Mouse (Mus musculus) kidney, adult 10 weeks (tissue): ENCODE results near the gene Lrrc45. TPM values are rescaled to one million over a fixed set of nuclear protein-coding genes. Genes with fewer than 3 reads are reported as not detected.

Source experiments
- polyA plus RNA-seq: library from polyadenylated mRNA; stranded (reverse); fragments of 350-450 nt; fragmentation: Illumina TruSeq; extraction: RNeasy Lipid Tissue Mini Kit (QIAGEN cat#74804); gene quantifications from one replicate; pipeline ENCODE4 v1.2.3, GENCODE M21; 2014; ENCODE audit warnings: low read depth, low replicate concordance

The Lrrc45 gene
- polyA plus RNA-seq = 0.24 TPM

DNA sequence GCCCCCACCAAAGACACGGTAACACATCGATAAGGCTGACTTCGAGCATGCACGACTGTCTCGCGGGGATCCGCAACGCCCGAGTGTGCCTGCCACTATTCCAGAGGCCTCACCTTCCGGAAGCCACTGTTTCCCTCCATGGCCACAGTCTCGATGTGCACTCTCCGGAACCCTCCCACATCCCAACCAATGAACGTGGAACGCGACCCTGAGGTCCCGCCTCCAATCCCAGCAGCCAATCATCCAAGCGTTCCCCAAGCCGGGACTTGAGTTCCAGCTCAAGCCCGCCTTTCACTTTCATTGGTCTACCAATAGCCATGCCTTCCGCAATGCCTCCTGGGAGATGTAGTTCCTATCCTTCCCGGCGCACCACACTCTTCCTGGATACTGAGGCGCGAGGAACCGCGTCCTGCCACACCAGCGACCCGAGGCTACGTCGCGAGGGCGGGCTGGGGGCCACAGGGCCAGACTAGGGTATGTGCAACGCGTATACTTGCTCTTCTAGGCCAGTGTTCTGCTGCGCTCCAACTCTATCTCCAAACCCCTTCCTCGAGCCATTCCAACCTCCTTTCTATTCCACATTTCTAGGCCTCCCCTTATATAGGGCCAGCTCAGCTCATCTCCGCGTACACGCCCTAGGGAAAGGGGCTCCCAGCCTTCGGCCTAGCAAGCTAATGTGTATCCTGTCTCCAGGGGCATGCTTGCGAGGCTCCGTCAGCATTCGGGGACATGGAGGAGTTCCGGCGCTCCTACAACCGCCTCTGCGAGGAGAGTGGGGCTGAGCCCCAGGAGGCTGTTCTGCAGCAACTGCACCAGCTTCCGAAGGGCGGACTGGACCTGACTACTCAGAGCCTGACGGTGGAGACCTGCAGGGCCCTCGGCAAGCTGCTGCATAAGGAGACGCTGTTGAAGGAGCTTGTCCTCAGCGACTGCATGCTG, at the start of gene Lrrc45, which contains the start of gene Cenpx:
Gene Lrrc45 (plus strand): TSS at position 346 of the 939 bp plus-strand sequence.
Gene Cenpx (minus strand): TSS at position 159 of the 939 bp plus-strand sequence.

DNA sequence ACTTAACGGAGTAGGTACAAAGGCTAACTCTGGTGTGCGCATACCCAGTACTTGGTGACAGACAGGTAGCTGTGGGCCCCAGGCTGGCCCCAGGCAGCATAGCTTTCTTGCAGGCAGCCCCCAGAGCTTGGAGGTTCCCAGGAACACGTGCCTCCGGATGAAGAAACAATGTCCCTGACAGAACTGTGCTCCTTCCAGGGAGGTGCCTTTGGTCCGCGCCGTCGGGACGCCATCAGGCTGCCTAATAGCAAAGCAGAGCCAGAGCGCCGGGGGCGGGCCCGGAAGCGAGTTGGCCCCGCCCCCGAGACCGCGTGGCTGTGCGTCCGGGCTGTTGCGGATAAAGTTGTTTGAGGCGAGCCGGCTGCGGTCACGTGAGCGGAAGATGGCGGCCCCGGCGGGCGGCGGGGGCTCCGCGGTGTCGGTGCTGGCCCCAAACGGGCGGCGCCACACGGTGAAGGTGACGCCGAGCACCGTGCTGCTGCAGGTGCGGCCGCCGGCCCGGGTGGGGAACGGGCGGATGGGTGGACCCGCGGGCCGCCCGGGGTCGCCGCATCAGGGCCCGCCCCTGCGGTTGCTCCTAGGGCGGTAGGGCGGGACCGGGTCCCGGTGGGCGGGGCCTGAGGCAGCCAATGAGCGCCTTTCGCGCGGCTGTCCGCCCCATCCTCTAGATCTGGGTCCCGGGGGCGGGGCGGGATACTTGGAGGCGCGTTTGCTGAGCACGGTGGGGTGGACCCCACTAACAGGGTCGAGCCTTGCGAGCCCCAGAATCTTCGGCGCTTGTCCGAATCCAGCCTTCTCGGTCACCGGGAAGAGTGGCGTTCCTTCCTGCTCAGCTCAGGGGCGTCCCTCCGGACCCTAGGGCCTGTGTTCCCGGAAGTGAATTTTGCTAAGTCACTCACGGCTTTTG, 40.8 kb upstream of the Lrrc45 start, which contains the start of gene Aspscr1:
Gene Aspscr1 (plus strand): TSS at position 287 of the 907 bp plus-strand sequence.

DNA sequence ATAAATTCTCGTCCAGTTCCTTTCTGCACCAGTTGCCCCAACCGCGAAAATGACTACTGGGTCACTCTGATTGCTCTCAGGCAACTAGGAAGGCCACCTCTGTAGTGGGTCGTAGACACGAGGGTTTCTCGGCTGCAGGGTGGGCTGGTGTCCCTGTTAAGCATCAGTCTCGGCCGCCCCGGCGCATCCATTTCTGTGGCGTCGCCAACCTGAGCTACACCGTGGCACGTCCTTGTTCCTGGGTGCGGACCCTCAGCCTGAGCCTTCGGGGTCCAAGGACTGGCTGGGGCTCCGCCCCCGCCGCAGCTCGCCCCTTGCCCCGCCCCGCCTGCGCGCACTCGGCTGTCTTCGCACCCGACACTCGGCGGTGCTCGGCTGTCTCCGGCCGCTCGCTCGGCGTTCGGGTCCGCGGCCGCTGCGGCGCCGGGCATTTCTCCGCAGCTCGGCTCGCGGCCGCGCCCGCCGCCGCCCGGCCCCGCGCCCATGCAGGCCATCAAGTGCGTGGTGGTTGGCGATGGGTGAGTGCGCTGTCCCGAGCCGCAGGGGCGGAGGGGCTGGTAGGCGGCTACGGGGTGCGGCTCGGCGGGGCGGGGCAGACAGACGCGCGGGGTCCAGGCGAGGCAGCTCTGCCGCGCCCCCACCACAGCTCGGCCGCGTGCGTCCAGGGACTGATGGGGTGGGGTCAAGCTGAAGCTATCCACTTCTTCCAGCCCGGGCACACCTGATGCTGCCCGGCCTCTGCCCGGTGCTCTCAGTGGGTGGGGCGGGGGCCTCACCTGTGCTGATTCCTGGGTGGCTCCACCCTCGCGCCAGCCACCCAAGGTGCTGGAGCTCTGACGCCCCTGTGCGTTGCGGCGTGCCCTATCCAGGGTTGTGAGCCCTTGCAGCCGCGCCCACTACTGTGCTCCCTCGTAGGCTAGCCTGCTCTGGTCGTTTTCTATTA, 7.7 kb downstream of the Lrrc45 start, which contains the start of gene Rac3:
Gene Rac3 (plus strand): TSS at position 347 of the 943 bp plus-strand sequence.

DNA sequence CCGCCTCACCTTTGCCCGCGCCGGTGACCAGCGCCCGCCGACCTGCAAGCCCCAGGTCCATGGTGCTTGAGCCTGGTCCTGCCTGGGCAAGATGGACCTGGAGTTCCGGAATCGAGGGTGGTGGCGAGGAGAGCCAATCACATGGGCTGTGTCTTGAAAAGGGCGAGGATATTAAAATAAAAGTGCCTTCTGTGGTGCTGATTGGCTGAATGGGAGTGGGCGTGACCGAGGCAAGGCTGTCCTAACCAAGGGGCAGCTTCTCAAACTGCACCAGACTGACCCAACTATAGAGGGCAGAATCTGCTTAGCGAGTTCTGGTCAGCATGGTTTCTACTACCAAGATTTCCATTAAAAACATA, 13.4 kb downstream of the Lrrc45 start, which contains the start of gene Dcxr:
Gene Dcxr (minus strand): TSS at position 113 of the 359 bp plus-strand sequence.

DNA sequence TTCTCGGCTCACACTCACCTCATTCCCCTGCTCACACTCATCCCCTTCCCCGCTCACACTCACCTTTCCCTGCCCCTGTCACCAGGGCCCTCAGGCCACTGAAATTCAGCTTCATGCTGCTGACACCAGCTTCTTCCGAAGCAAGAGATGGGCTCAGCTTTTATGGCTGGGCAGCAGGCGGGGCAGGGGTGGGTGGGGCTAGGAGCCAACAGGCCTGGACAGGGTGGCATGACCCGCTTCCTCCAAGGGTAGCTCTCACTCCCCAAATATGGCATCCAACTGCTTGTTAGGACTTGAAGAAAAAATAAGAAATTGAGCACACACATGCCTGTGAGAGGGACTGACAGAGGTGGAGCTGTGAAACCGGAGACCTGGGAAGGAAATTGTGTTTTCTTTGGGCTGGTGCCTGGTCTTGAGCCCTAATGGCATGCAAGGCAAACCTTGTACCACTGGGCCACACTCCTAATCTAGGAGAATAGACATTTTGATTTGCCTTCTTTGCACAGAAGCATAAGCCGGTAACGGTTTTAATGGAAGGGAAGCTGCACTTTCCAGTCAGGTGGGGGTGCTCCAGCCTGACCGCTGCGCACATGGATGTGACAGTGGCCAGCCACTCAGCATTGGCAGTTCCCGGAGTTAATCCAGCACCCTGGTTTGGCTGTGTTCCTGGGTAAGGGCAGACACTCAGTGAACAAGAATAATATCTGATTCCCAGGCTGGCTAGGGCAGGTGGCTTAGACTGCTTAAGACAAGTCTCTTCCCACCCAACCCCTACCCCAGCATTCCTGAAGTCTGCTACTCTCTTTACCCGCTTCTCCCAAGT, 18.3 kb downstream of the Lrrc45 start, which contains the start of gene Cbr2:
Gene Cbr2 (minus strand): TSS at position 257 of the 823 bp plus-strand sequence.

DNA sequence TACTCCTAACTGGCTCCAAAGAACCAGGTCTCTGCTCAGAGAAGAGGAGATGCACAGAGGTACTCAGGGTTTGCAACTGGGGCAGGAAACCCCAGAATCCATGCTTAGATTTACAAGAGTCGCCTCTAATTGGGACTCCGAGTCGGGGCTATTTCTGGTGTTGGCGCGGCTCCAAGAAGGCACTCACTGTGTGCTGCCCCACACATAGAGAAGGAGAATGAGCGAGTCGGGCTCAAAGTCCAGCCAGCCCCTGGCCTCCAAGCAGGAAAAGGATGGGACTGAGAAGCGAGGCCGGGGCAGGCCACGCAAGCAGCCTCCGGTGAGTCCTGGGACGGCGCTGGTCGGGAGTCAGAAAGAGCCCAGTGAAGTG, 48.9 kb downstream of the Lrrc45 start, which contains the start of gene Hmga1b:
Gene Hmga1b (plus strand): TSS at position 123 of the 370 bp plus-strand sequence.

Other genes starting within 250 kb of the Lrrc45 start
- gene Arl16, start 246.3 kb upstream of the Lrrc45 start, polyA plus RNA-seq = 9.9 TPM
- 6.1 TPM for gene Mrpl12, start 229.3 kb upstream of the Lrrc45 start, polyA plus RNA-seq
- gene Slc25a10, start 222.1 kb upstream of the Lrrc45 start, polyA plus RNA-seq = 2.5 TPM
- 2.3 TPM for gene Gcgr, start 183.2 kb upstream of the Lrrc45 start, polyA plus RNA-seq
- 0.89 TPM for gene Mcrip1, start 164.2 kb upstream of the Lrrc45 start, polyA plus RNA-seq
- not detected for gene Ppp1r27, start 162.8 kb upstream of the Lrrc45 start, polyA plus RNA-seq
- gene P4hb, start 140.7 kb upstream of the Lrrc45 start, polyA plus RNA-seq = 238 TPM
- 20.6 TPM for gene Arhgdia, start 132.3 kb upstream of the Lrrc45 start, polyA plus RNA-seq
- gene Alyref, start 115.6 kb upstream of the Lrrc45 start, polyA plus RNA-seq = 11.9 TPM
- gene Anapc11, start 115.5 kb upstream of the Lrrc45 start, polyA plus RNA-seq = 7.1 TPM
- not detected for gene Npb, start 105.4 kb upstream of the Lrrc45 start, polyA plus RNA-seq
- 15.0 TPM for gene Pcyt2, start 96.0 kb upstream of the Lrrc45 start, polyA plus RNA-seq
- gene Sirt7, start 88.7 kb upstream of the Lrrc45 start, polyA plus RNA-seq = 3.0 TPM
- gene Mafg, start 80.3 kb upstream of the Lrrc45 start, polyA plus RNA-seq = 11.3 TPM
- gene Pycr1, start 70.2 kb upstream of the Lrrc45 start, polyA plus RNA-seq = 0.32 TPM
- gene Myadml2, start 65.8 kb upstream of the Lrrc45 start, polyA plus RNA-seq = not detected
- gene Notum, start 52.8 kb upstream of the Lrrc45 start, polyA plus RNA-seq = not detected
- 1.6 TPM for gene Aspscr1, start 41.0 kb upstream of the Lrrc45 start, polyA plus RNA-seq
- 0.97 TPM for gene Cenpx, start 187 bp upstream of the Lrrc45 start, polyA plus RNA-seq
- gene Rac3, start 7.5 kb downstream of the Lrrc45 start, polyA plus RNA-seq = not detected
- 1.3 TPM for gene Dcxr, start 13.4 kb downstream of the Lrrc45 start, polyA plus RNA-seq
- not detected for gene Cbr2, start 18.2 kb downstream of the Lrrc45 start, polyA plus RNA-seq
- gene Hmga1b, start 48.9 kb downstream of the Lrrc45 start, polyA plus RNA-seq = not detected
- gene Rfng, start 70.3 kb downstream of the Lrrc45 start, polyA plus RNA-seq = not detected
- 17.3 TPM for gene Gps1, start 70.3 kb downstream of the Lrrc45 start, polyA plus RNA-seq
- 7.1 TPM for gene Dus1l, start 82.5 kb downstream of the Lrrc45 start, polyA plus RNA-seq
- 0.44 TPM for gene Fasn, start 110.6 kb downstream of the Lrrc45 start, polyA plus RNA-seq
- 0.28 TPM for gene Ccdc57, start 218.9 kb downstream of the Lrrc45 start, polyA plus RNA-seq
- not detected for gene Slc16a3, start 234.6 kb downstream of the Lrrc45 start, polyA plus RNA-seq